ENCODE assay signal across 11 mouse cellular contexts in genomic region chr13:46572648-46573163, GRCm38 (mm10).
DNase-seq lines count a peak whose midpoint lies in the region; ATAC-seq lines count a peak whose summit lies in the region.
"Had no signal": no experiment of that assay in that cellular context is flagged by ENCODE, and none has a peak within 500 bp of the region (broad histone marks: within the 10 kb centered on the region; RNA-seq: fewer than 3 reads in every experiment).

No protein-coding gene starts in this region.

- H3K27me3 ChIP-seq in heart, embryonic 11.5 days (ENCODE audit: control insufficient read depth, insufficient read depth, low read length) = no peaks in the 10 kb centered on the region
- no peaks in the 10 kb centered on the region for H3K27me3 ChIP-seq in neural tube, embryonic 15.5 days (replicated peaks)
- no peaks in the 10 kb centered on the region for H3K27me3 ChIP-seq in heart, embryonic 16.5 days (ENCODE audit: control insufficient read depth, insufficient read depth, low read length)
- H3K27me3 ChIP-seq in stomach, embryonic 16.5 days (ENCODE audit: control insufficient read depth, insufficient read depth, low read length) = no peaks in the 10 kb centered on the region
- H3K27me3 ChIP-seq: limb, embryonic 12.5 days had no signal

- ATAC-seq in heart, embryonic 11.5 days (replicated peaks; ENCODE audit: insufficient number of reproducible peaks, low FRiP score, low TSS enrichment) = no peak
- ATAC-seq in neural tube, embryonic 15.5 days (ENCODE audit: low FRiP score) = no peak
- ATAC-seq in heart, embryonic 16.5 days (replicated peaks; ENCODE audit: extremely low read depth, insufficient read depth, low FRiP score) = no peak
- ATAC-seq in stomach, embryonic 16.5 days (ENCODE audit: insufficient read depth, low FRiP score) = peak; percentile 51; the same call in 1 of the 2 replicates

- no peak overlapping the region for H3K4me3 ChIP-seq in heart, embryonic 11.5 days (ENCODE audit: low read depth, low read length)
- no peak overlapping the region for H3K4me3 ChIP-seq in neural tube, embryonic 15.5 days (replicated peaks)
- no peak overlapping the region; the same call in 1 of the 2 replicates for H3K4me3 ChIP-seq in heart, embryonic 16.5 days (ENCODE audit: low read length)
- H3K4me3 ChIP-seq in stomach, embryonic 16.5 days (replicated peaks; ENCODE audit: low read length) = no peak overlapping the region
- H3K4me3 ChIP-seq: limb, embryonic 12.5 days had no signal

- H3K27ac ChIP-seq in heart, embryonic 11.5 days (ENCODE audit: low read depth, low read length) = peak overlapping the region; percentile 98
- no peak overlapping the region for H3K27ac ChIP-seq in neural tube, embryonic 15.5 days (replicated peaks)
- H3K27ac ChIP-seq in heart, embryonic 16.5 days (ENCODE audit: low read length) = peak overlapping the region; percentile 96
- H3K27ac ChIP-seq in stomach, embryonic 16.5 days (ENCODE audit: low read length) = peak overlapping the region; percentile 50
- H3K27ac ChIP-seq: limb, embryonic 12.5 days; macrophage had no signal

- H3K4me2 ChIP-seq in heart, embryonic 11.5 days = peak overlapping the region; percentile 37
- 0 out of 2 replicates have a peak overlapping the region, but pooled peaks have one; percentile 19 for H3K4me2 ChIP-seq in neural tube, embryonic 15.5 days
- peak overlapping the region; percentile 54; the same call in 1 of the 2 replicates for H3K4me2 ChIP-seq in heart, embryonic 16.5 days (ENCODE audit: low read depth, low read length)
- H3K4me2 ChIP-seq in stomach, embryonic 16.5 days (ENCODE audit: low read depth, low read length) = peak overlapping the region; percentile 33
- H3K4me2 ChIP-seq: limb, embryonic 12.5 days had no signal

- 35% methylated on average over 9 of the region's 9 CpGs for WGBS in heart, embryonic 11.5 days (ENCODE audit: insufficient replicate concordance)
- 58% methylated on average over 9 of the region's 9 CpGs for WGBS in neural tube, embryonic 15.5 days
- WGBS in heart, embryonic 16.5 days = 32% methylated on average over 9 of the region's 9 CpGs
- 19% methylated on average over 9 of the region's 9 CpGs for WGBS in stomach, embryonic 16.5 days

- H3K9me3 ChIP-seq in heart, embryonic 11.5 days (replicated peaks; ENCODE audit: control insufficient read depth, low read length) = no peaks in the 10 kb centered on the region
- no peaks in the 10 kb centered on the region for H3K9me3 ChIP-seq in neural tube, embryonic 15.5 days (replicated peaks)
- no peaks in the 10 kb centered on the region for H3K9me3 ChIP-seq in heart, embryonic 16.5 days (replicated peaks; ENCODE audit: control insufficient read depth, low read length)
- no peaks in the 10 kb centered on the region for H3K9me3 ChIP-seq in stomach, embryonic 16.5 days (replicated peaks; ENCODE audit: control insufficient read depth, low read length)
- H3K9me3 ChIP-seq: limb, embryonic 12.5 days had no signal

- H3K36me3 ChIP-seq in heart, embryonic 11.5 days (ENCODE audit: control insufficient read depth, insufficient read depth, low read length) = no peaks in the 10 kb centered on the region
- H3K36me3 ChIP-seq in neural tube, embryonic 15.5 days = no peaks in the 10 kb centered on the region
- H3K36me3 ChIP-seq in heart, embryonic 16.5 days (ENCODE audit: control insufficient read depth, insufficient read depth) = no peaks in the 10 kb centered on the region; the same call in 1 of the 2 replicates
- no peaks in the 10 kb centered on the region for H3K36me3 ChIP-seq in stomach, embryonic 16.5 days (ENCODE audit: control insufficient read depth, insufficient read depth, low read length)
- H3K36me3 ChIP-seq: limb, embryonic 12.5 days had no signal

- peaks cover 19% of the 10 kb centered on the region for H3K4me1 ChIP-seq in heart, embryonic 11.5 days (ENCODE audit: control insufficient read depth, insufficient read depth, low read length)
- peaks cover 37% of the 10 kb centered on the region for H3K4me1 ChIP-seq in neural tube, embryonic 15.5 days
- H3K4me1 ChIP-seq in heart, embryonic 16.5 days (ENCODE audit: control insufficient read depth, insufficient read depth, low read length) = peaks cover 25% of the 10 kb centered on the region
- peaks cover 5% of the 10 kb centered on the region; the same call in 1 of the 2 replicates for H3K4me1 ChIP-seq in stomach, embryonic 16.5 days (ENCODE audit: control insufficient read depth, insufficient read depth, low read length)
- H3K4me1 ChIP-seq: limb, embryonic 12.5 days had no signal

- no peak for DNase-seq in heart, adult 9 months (ENCODE audit: low spot score in 2 of 2)
- DNase-seq in neural tube, embryonic 10.5 days (ENCODE audit: extremely low spot score, low spot score) = no peak
- DNase-seq in left cerebral cortex, adult 18-20 months (ENCODE audit: low spot score in 2 of 2) = no peak
- no peak for DNase-seq in cerebellum, adult 8-10 months
- DNase-seq: thymus, adult 18-20 months had no signal

- peak overlapping the region; percentile 63; the same call in 1 of the 2 replicates for H3K9ac ChIP-seq in heart, embryonic 11.5 days (ENCODE audit: low read depth, low read length)
- no peak overlapping the region for H3K9ac ChIP-seq in neural tube, embryonic 15.5 days (replicated peaks)
- H3K9ac ChIP-seq in heart, embryonic 16.5 days (ENCODE audit: low read length) = peak overlapping the region; percentile 58
- no peak overlapping the region for H3K9ac ChIP-seq in stomach, embryonic 16.5 days (ENCODE audit: low read length)
- H3K9ac ChIP-seq: limb, embryonic 12.5 days had no signal

Comparison
In these comparisons a context has a peak if more than half of its experiments do, and no peak if none do; other contexts are left out.
1. H3K9ac ChIP-seq: peak in heart, embryonic 11.5 days (single experiment) and heart, embryonic 16.5 days (single experiment); none in neural tube, embryonic 15.5 days (single experiment) and stomach, embryonic 16.5 days (single experiment).
2. Peak in every context shown above with its lines, with median percentiles within 50 percentile points of each other: H3K4me2 ChIP-seq.